Mouse (Mus musculus): ENCODE measurements around the gene L3mbtl2. TPM values are rescaled to one million over a fixed set of nuclear protein-coding genes. Genes with fewer than 3 reads are reported as not detected.

Gene L3mbtl2
- polyA plus RNA-seq, 1 experiment from 2014 or later, result 20.7 TPM

DNA sequence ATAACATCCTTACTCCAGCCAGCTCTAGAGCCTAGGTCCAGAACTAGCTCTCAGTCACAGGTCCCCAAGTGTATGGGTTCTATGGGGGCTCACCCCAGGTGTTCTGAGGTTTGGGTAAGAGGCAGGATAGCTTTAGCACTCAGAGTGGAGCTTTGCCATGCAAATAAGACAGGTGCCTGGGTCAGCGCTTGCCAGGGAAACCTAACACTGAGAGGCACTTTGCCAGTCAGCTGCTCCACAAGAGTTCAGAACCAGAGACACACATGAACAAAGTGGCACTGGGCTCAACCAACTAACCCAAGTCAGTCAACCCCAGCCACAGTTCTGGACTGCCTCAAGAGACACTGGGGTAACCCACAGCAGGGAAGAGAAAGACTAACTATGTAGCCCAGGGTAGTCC is 46.0 kb downstream of the L3mbtl2 start:
- H3K27ac ChIP-seq, result no peak overlapping the region
- no peak overlapping the region for H3K4me3 ChIP-seq
- no peaks in the 10 kb centered on the region for H3K4me1 ChIP-seq
- no peak for ATAC-seq (ENCODE audit: insufficient number of reproducible peaks, insufficient read depth, low FRiP score, low TSS enrichment, low read depth)
- H3K9me3 ChIP-seq, result no peaks in the 10 kb centered on the region
- H3K4me2 ChIP-seq, result no peak overlapping the region
- 100% methylated on average over 1 of the region's 1 CpGs for WGBS
- no peak overlapping the region for H3K9ac ChIP-seq
- peaks cover 90% of the 10 kb centered on the region for H3K36me3 ChIP-seq
- H3K27me3 ChIP-seq, result no peaks in the 10 kb centered on the region

DNA sequence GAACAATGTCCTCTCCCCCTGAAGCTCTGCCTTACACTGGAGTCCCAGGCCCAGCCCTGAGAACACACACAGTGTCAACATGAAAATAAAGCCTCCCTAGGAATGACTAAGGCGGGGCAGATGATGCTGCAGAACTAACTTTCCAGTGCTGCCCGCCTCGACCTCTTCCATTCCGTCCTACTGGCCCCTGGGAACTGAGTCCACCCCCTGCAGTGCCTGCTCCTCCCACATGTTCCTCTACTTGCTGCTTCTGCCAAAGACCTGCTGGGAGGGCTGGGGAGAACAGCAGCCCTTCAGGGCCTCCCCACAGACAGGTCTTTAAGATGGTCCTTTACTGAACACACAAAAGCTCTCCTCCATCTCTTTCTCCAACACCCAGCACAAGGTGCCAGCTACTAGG is 47.1 kb downstream of the L3mbtl2 start:
- Histone ChIP-seq H3K27me3 (no peaks in the 10 kb centered on the region), H3K27ac (no peak overlapping the region), H3K9me3 (no peaks in the 10 kb centered on the region), H3K36me3 (peaks cover 90% of the 10 kb centered on the region), H3K4me3 (no peak overlapping the region), H3K4me1 (no peaks in the 10 kb centered on the region), H3K4me2 (no peak overlapping the region), H3K9ac (no peak overlapping the region)
- 70% methylated on average over 4 of the region's 4 CpGs for WGBS
- ATAC-seq (ENCODE audit: insufficient number of reproducible peaks, insufficient read depth, low FRiP score, low TSS enrichment, low read depth), result no peak

DNA sequence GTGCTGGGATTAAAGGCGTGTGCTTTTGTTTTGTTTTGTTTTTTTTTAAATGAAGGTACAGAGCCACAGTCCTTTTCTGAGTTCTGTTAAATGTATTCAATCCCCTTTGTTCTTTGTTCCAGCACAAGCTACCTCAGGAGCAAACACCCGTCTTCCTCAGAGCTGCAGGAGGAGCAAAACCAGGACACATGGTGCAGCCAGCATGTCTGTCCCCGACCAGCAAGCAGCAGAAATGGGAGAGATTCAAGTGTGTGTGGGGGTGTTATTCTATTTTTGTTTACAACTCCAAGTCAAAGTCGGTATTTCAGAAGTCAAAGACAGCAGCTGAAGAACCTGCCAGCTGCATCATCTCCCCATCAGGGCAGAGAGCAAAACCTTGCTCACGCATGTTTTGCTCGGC is 50.1 kb downstream of the L3mbtl2 start:
- Histone ChIP-seq H3K9ac (no peak overlapping the region), H3K9me3 (no peaks in the 10 kb centered on the region), H3K27ac (no peak overlapping the region), H3K4me2 (no peak overlapping the region), H3K36me3 (peaks cover 92% of the 10 kb centered on the region), H3K4me1 (no peaks in the 10 kb centered on the region), H3K4me3 (no peak overlapping the region), H3K27me3 (no peaks in the 10 kb centered on the region)
- ATAC-seq (ENCODE audit: insufficient number of reproducible peaks, insufficient read depth, low FRiP score, low TSS enrichment, low read depth), result no peak
- 86% methylated on average over 6 of the region's 6 CpGs for WGBS

DNA sequence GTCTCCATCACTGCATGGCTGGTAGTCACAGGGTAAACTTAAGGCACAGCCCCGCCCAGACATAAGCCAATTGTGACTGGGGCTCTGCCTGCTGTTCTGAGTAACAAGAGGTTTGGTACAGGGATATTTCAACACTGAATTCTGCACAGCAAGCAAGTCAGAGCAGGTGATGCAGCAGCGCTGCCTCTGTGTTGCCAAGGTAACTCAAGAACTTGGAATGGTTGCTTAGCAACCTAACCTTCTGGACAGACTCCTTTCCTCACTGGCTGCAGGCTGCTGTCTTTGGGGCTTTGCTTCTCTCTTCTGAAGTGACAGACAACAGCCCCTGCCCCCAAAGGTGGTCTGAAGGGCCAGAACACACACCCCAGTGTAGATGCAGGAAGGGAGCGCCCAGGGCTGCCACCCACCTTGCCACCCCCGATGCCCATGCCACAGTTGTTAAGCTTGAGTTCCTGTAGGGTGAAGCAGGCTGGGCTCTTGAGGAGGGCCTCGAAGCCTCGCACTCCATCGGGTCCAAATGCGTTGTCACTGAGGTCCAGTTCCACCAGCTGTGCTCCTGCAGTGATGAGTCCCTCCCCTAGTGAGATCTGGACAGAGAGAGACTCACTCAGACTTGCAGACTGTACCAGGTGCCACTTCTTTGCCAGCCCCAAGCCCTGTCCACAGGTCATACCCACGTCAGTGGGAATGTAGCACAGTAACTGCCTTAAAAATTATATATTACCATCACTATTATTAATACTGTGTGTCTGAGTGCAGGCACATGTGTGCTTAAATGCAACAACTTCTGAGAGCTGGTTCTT is 54.8 kb downstream of the L3mbtl2 start:
- no peak overlapping the region for H3K4me3 ChIP-seq
- no peak overlapping the region for H3K4me2 ChIP-seq
- H3K9ac ChIP-seq, result no peak overlapping the region
- 86% methylated on average over 9 of the region's 9 CpGs for WGBS
- ATAC-seq (ENCODE audit: insufficient number of reproducible peaks, insufficient read depth, low FRiP score, low TSS enrichment, low read depth), result no peak
- H3K27ac ChIP-seq, result no peak overlapping the region
- H3K9me3 ChIP-seq, result no peaks in the 10 kb centered on the region
- H3K27me3 ChIP-seq, result no peaks in the 10 kb centered on the region
- no peaks in the 10 kb centered on the region for H3K4me1 ChIP-seq
- peaks cover 95% of the 10 kb centered on the region for H3K36me3 ChIP-seq

DNA sequence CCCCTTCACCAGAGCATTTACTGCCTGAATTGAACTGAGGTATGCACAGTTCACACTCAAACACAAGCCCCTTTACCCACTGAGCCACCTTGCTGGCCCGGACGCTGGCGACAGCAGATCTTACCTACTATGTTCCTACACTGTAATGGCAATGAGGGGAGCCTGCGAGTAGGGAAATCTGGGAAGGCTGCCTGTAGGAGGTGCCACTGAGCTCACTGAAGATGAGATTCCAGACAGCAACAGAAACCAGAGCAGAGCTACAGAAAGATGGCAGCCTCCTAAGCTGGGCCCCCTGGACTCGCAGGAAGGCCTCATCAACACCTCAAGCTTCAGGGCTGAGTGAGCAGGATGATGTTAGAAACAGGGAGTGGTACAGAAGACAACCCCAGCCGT is 55.4 kb downstream of the L3mbtl2 start:
- H3K27me3 ChIP-seq, result no peaks in the 10 kb centered on the region
- H3K4me3 ChIP-seq, result no peak overlapping the region
- no peak overlapping the region for H3K4me2 ChIP-seq
- no peak overlapping the region for H3K27ac ChIP-seq
- H3K4me1 ChIP-seq, result no peaks in the 10 kb centered on the region
- ATAC-seq (ENCODE audit: insufficient number of reproducible peaks, insufficient read depth, low FRiP score, low TSS enrichment, low read depth), result no peak
- H3K9me3 ChIP-seq, result no peaks in the 10 kb centered on the region
- peaks cover 94% of the 10 kb centered on the region for H3K36me3 ChIP-seq
- WGBS, result 95% methylated on average over 6 of the region's 6 CpGs
- H3K9ac ChIP-seq, result no peak overlapping the region

DNA sequence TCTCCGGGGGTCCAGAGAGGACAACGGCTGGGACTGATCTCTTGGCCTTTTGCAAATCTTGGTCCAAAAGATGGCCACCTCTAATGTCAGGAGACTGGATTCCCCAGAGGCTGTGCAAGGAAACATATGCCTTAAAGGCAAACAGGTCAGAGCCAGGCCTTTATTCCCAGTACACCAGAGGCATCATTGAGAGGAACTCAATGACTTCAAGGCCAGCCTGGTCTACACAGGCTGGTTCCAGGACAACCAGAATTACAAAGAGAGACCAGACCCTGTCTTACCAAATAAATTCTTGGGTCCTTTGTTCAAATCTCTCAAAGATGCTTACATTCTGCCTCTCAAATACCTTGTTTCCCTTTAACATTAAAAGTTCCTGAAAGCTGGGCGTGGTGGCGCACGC is 58.7 kb downstream of the L3mbtl2 start:
- Histone ChIP-seq H3K27me3 (no peaks in the 10 kb centered on the region), H3K4me3 (no peak overlapping the region), H3K27ac (no peak overlapping the region), H3K4me1 (peaks cover 4% of the 10 kb centered on the region; the same call in 1 of the 2 replicates), H3K9me3 (no peaks in the 10 kb centered on the region), H3K36me3 (peaks cover 87% of the 10 kb centered on the region), H3K4me2 (no peak overlapping the region), H3K9ac (no peak overlapping the region)
- 93% methylated on average over 5 of the region's 5 CpGs for WGBS
- no peak for ATAC-seq (ENCODE audit: insufficient number of reproducible peaks, insufficient read depth, low FRiP score, low TSS enrichment, low read depth)

DNA sequence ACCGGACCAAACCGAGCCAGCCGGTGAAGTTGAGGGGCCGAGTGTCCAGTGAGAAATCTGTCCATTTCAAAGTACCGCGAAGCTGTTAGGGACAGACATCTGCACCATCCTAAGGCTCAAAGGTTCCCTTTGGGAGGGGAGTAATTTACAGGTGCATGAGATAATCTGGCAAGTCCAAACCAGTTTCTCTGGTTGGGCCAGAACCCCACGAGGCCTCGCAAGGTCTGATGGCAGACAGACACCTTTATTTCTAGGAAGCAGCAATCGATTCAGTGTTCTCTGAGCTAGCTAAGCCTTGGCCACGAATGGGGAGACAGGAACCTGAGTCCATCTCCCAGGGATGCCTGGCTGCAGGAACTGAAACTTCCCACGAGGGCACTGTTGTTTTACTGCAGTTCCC is 60.0 kb downstream of the L3mbtl2 start:
- H3K9me3 ChIP-seq, result no peaks in the 10 kb centered on the region
- peaks cover 13% of the 10 kb centered on the region for H3K4me1 ChIP-seq
- H3K9ac ChIP-seq, result no peak overlapping the region
- H3K36me3 ChIP-seq, result peaks cover 74% of the 10 kb centered on the region
- ATAC-seq (ENCODE audit: insufficient number of reproducible peaks, insufficient read depth, low FRiP score, low TSS enrichment, low read depth), result no peak
- 85% methylated on average over 11 of the region's 11 CpGs for WGBS
- no peaks in the 10 kb centered on the region for H3K27me3 ChIP-seq
- no peak overlapping the region for H3K27ac ChIP-seq
- no peak overlapping the region for H3K4me2 ChIP-seq
- H3K4me3 ChIP-seq, result no peak overlapping the region

DNA sequence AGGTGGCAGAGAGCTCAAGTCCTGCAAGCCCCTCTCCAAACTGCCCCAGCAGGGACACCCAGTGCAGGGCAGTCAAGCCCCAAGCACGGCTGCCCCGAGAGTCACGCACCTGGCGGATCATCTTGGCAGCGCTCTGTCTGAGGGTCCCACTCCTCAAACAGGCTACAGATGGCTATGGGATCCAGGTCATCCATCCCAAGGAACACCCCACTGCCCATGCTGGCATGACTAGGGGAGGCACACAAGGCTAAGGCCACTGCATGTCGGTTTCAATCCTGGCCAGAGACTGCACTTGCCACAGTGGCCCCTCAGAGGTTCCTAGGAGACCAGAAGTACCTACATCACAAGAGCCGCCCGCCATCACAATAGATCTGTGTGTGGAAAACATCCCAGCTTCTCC is 62.3 kb downstream of the L3mbtl2 start:
- no peak overlapping the region for H3K4me2 ChIP-seq
- 92% methylated on average over 8 of the region's 8 CpGs for WGBS
- no peak for ATAC-seq (ENCODE audit: insufficient number of reproducible peaks, insufficient read depth, low FRiP score, low TSS enrichment, low read depth)
- H3K36me3 ChIP-seq, result peaks cover 51% of the 10 kb centered on the region
- H3K9me3 ChIP-seq, result no peaks in the 10 kb centered on the region
- H3K27me3 ChIP-seq, result no peaks in the 10 kb centered on the region
- H3K27ac ChIP-seq, result no peak overlapping the region
- H3K9ac ChIP-seq, result no peak overlapping the region; the same call in 1 of the 2 replicates
- peaks cover 17% of the 10 kb centered on the region for H3K4me1 ChIP-seq
- no peak overlapping the region for H3K4me3 ChIP-seq

DNA sequence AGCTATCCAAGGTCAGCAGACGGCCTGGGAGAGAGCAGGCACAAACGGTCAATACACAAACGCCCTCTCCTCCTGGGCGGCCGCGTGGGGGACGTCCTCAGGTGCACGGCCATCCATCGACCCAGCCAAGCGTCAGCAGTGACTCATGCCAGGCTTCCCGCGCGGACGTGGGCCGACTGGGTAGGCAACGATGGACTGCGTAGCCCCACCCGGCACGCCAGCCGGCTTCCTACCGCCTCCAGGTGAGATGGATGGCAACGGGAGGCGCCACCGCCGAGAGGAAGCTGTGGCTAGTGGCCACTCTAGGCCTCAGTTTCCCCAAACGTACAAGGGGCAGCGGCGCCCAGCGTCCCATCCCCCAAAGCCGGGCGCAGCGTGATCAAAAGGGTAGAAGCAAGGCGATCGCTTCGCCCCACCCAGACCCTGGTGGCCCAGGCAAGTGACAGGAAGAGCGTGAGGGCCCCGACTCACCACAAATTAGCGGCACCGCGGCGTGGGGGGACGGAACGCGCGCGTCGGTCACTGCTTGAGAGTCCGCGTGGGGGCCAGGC is 65.6 kb downstream of the L3mbtl2 start:
- peak overlapping the region; percentile 96 for H3K4me2 ChIP-seq
- WGBS, result under 1% methylated on average over 47 of the region's 49 CpGs
- H3K9ac ChIP-seq, result peak overlapping the region; percentile 91
- peaks cover 17% of the 10 kb centered on the region for H3K4me1 ChIP-seq
- H3K4me3 ChIP-seq, result peak overlapping the region; percentile 99
- H3K27ac ChIP-seq, result peak overlapping the region; percentile 69
- H3K36me3 ChIP-seq, result peaks cover 18% of the 10 kb centered on the region
- no peaks in the 10 kb centered on the region for H3K27me3 ChIP-seq
- no peak; the same call in 1 of the 2 replicates for ATAC-seq (ENCODE audit: insufficient number of reproducible peaks, insufficient read depth, low FRiP score, low TSS enrichment, low read depth)
- no peaks in the 10 kb centered on the region for H3K9me3 ChIP-seq

DNA sequence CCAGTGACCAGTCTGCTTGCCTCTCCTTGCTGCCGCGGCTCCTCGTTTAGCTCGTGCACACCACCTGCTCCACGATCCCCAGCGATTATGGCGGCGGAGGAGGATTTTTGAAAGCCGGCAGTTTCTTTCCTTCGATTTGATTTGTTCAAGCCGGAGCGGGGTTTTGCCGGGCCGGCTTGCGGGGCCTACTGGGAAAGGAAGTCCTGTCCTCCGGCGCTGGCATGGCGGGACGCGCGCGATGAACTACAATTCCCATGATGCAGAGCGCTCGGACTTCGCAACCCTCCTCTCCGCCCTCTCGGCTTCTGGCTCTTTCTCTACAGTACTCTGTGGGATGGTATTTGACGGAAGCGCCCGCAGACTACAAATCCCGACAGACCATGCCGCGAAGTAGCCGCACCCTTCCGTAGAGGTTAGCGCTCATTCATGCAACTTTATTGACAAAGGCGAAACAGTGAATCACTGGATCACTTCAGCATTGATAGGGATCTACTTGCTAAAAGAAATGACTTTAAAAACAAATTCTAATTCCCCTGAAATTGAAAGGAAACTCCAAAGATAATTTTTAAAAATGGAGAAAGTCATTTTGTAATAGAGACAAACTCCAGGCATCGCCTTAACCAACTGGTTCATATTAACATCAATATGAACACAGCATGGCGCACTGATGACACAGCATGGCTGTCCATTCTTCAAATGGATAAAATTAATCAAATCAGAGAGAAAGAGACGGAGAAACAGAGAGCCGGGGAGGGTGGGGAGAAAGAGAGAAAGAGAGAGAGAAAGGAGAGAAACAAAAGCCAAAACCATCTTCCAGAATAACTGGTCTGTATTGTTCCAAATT is 66.3 kb downstream of the L3mbtl2 start:
- H3K4me1 ChIP-seq, result peaks cover 17% of the 10 kb centered on the region
- 4% methylated on average over 41 of the region's 41 CpGs for WGBS
- no peaks in the 10 kb centered on the region for H3K27me3 ChIP-seq
- H3K4me3 ChIP-seq, result peak overlapping the region; percentile 99
- peak overlapping the region; percentile 96 for H3K4me2 ChIP-seq
- peak; percentile 99 for ATAC-seq (ENCODE audit: insufficient number of reproducible peaks, insufficient read depth, low FRiP score, low TSS enrichment, low read depth)
- no peaks in the 10 kb centered on the region for H3K9me3 ChIP-seq
- H3K27ac ChIP-seq, result peak overlapping the region; percentile 69
- H3K9ac ChIP-seq, result peak overlapping the region; percentile 91
- peaks cover 13% of the 10 kb centered on the region for H3K36me3 ChIP-seq

DNA sequence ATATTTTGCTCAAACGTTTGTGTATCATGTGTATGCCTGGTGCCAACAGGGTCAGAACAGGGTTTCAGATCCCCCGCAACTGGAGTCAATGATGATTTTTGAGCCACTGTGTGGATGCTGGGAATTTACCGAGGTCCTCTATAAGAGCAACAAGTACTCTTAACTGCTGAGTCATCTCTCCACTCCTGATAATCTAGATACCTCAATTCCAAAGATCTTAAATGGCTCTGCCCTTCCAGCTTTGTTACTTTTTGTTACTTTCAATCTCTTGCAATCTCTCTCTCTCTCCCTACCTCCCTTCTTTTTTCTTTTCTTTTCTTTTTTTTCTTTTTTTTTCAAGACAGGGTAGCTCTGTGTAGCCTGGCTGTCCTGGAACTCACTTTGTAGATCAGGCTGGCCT is 71.4 kb downstream of the L3mbtl2 start:
- Histone ChIP-seq H3K4me3 (no peak overlapping the region), H3K36me3 (no peaks in the 10 kb centered on the region), H3K4me2 (no peak overlapping the region), H3K4me1 (no peaks in the 10 kb centered on the region), H3K27ac (no peak overlapping the region), H3K27me3 (no peaks in the 10 kb centered on the region), H3K9ac (no peak overlapping the region), H3K9me3 (no peaks in the 10 kb centered on the region)
- WGBS, result 51% methylated on average over 3 of the region's 3 CpGs
- ATAC-seq (ENCODE audit: insufficient number of reproducible peaks, insufficient read depth, low FRiP score, low TSS enrichment, low read depth), result no peak

Data from embryonic facial prominence, embryonic 13.5 days (tissue).